Mouse (Mus musculus) inflammation-experienced regulatory T-cells, adult 16 weeks (primary cell): Measurements from ENCODE around the gene Tnmd. TPM values are rescaled to one million over a fixed set of nuclear protein-coding genes. Genes with fewer than 3 reads are reported as not detected.

Source experiments
- polyA plus RNA-seq: library from polyadenylated mRNA; unstranded; fragments of 100-300 nt; shearing (Covaris generic); gene quantifications from one replicate; pipeline ENCODE4 v1.2.1, GENCODE M21; 2017

The Tnmd gene
- not detected for polyA plus RNA-seq

GRCm38 (mm10) chrX:133850680-133851079, at the start of gene Tnmd:
Tnmd (plus strand) TSS chrX:133850980.

GRCm38 (mm10) chrX:133898014-133898542, 47.3 kb downstream of the Tnmd start, which contains the start of gene Tspan6:
Tspan6 (minus strand) TSS chrX:133898429.

DNA sequence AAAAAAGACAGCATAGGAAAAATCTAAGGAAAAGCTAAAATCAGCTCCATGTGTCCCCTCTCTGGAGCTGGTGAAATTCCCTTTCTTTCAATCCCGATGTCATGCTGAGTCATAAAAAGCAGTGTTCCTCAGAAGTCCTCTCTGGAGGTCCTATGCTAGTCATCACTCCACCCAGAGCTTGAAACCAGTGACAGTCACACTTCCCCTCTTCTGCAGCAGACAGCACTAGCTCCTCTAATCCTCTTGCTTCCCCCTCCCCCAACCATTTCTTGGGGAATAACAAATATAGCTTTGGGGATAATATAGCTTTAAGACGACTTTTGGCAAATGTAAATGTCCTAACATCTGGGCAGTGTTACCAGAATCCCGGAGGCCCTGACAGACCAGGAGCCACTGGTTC, 57.5 kb downstream of the Tnmd start, which contains the start of gene Srpx2:
Srpx2 (plus strand) TSS at position 166 of the 400 bp plus-strand sequence.

Other genes with a start within 250 kb of the Tnmd start
- gene Pcdh19, start 162.0 kb upstream of the Tnmd start, polyA plus RNA-seq, result not detected
- gene Tspan6, start 47.4 kb downstream of the Tnmd start, polyA plus RNA-seq, result 6.9 TPM
- not detected for gene Srpx2, start 57.4 kb downstream of the Tnmd start, polyA plus RNA-seq
- gene Sytl4, start 130.8 kb downstream of the Tnmd start, polyA plus RNA-seq, result 0.78 TPM
- gene Cstf2, start 208.2 kb downstream of the Tnmd start, polyA plus RNA-seq, result 56.8 TPM